Mouse (Mus musculus) lung, embryonic 14.5 days (tissue): Measurements from ENCODE around the gene Oit3. TPM values are rescaled to one million over a fixed set of nuclear protein-coding genes. Genes with fewer than 3 reads are reported as not detected.

Source experiments
- ATAC-seq: fragments of 200-750 bp; cut with Nextera tagmentation; 2 replicates; pipeline ENCODE4 v1.8.0; 2017; ENCODE audit warnings: mild to moderate bottlenecking, moderate TSS enrichment, moderate library complexity; ENCODE audit not compliant: insufficient read depth
- DNase-seq: peaks from one replicate; pipeline ENCODE4 v3.0.0-alpha.2; 2015
- H3K27ac ChIP-seq: fragments of 300-500 bp; sonication (generic); 2 replicates; pipeline ENCODE4 v1.5.1; 2014; ENCODE audit warnings: low read depth, mild to moderate bottlenecking, moderate library complexity
- H3K27me3 ChIP-seq: fragments of 300-500 bp; sonication (generic); 2 replicates; pipeline ENCODE4 v1.6.1; 2014; ENCODE audit warnings: low read length, control low read depth; ENCODE audit not compliant: insufficient read depth
- H3K36me3 ChIP-seq: fragments of 300-500 bp; sonication (generic); 2 replicates; pipeline ENCODE4 v1.6.1; 2014; ENCODE audit warnings: control low read depth; ENCODE audit not compliant: insufficient read depth
- H3K4me1 ChIP-seq: fragments of 300-500 bp; sonication (generic); 2 replicates; pipeline ENCODE4 v1.6.1; 2014; ENCODE audit warnings: antibody characterized with exemption, control low read depth; ENCODE audit not compliant: insufficient read depth
- H3K4me2 ChIP-seq: fragments of 300-500 bp; sonication (generic); 2 replicates; pipeline ENCODE4 v1.6.1; 2014; ENCODE audit warnings: mild to moderate bottlenecking
- H3K4me3 ChIP-seq: fragments of 300-500 bp; sonication (generic); 2 replicates; pipeline ENCODE4 v1.5.1; 2014; ENCODE audit warnings: low read depth, low read length
- H3K9ac ChIP-seq: fragments of 300-500 bp; sonication (generic); 2 replicates; pipeline ENCODE4 v1.6.1; 2014
- H3K9me3 ChIP-seq: fragments of 300-500 bp; sonication (generic); 2 replicates; pipeline ENCODE4 v1.6.1; 2016; ENCODE audit warnings: low read depth, low read length, control low read depth
- CTCF ChIP-seq: IDR thresholded peaks from 2 replicates; pipeline ENCODE4 v1.5.1; 2016; ENCODE audit warnings: antibody characterized with exemption, low read depth
- WGBS: fragments of 180-500 bp; shearing (Covaris S2); extraction: QIAGEN DNeasy Blood & Tissue Kit; methylation state at CpG from one replicate; pipeline ENCODE4 v1.1.7; 2014; 5-methylcytosine and 5-hydroxymethylcytosine counted together
- polyA plus RNA-seq: library from polyadenylated mRNA; unstranded; fragments of >200 nt; fragmentation: Nextera tagmentation; extraction: Ambion mirVana; gene quantifications from 2 replicates; pipeline ENCODE4 v1.2.1, GENCODE M21; 2014

Gene Oit3
- polyA plus RNA-seq, 1 experiment from 2014 or later: 0.62 TPM

- 0 out of 2 replicates have a peak, but pooled peaks cover 7% of the 10 kb centered on the region for H3K4me1 ChIP-seq
- 33% methylated on average over 9 of the region's 9 CpGs for WGBS
- no peaks in the 10 kb centered on the region for H3K27me3 ChIP-seq
- ATAC-seq (no peak), DNase-seq (peak; percentile 44)
- no peak for TF ChIP-seq CTCF
- no peak overlapping the region for H3K9ac ChIP-seq
- H3K9me3 ChIP-seq: no peaks in the 10 kb centered on the region
- no peaks in the 10 kb centered on the region for H3K36me3 ChIP-seq
- no peak overlapping the region for H3K4me2 ChIP-seq
- H3K4me3 ChIP-seq: no peak overlapping the region
- peak overlapping the region; percentile 52; the same call in 1 of the 2 replicates for H3K27ac ChIP-seq
Observed at GRCm38 (mm10) chr10:59447546-59447945, 6.0 kb upstream of the Oit3 start.

- WGBS: 70% methylated on average over 10 of the region's 10 CpGs
- Histone ChIP-seq H3K4me2 (no peak overlapping the region), H3K36me3 (no peaks in the 10 kb centered on the region), H3K4me3 (no peak overlapping the region), H3K27me3 (no peaks in the 10 kb centered on the region), H3K27ac (peak overlapping the region; percentile 52; the same call in 1 of the 2 replicates), H3K9me3 (no peaks in the 10 kb centered on the region), H3K4me1 (0 out of 2 replicates have a peak, but pooled peaks cover 7% of the 10 kb centered on the region), H3K9ac (no peak overlapping the region)
- TF ChIP-seq CTCF: no peak
- ATAC-seq (no peak), DNase-seq (peak; percentile 36)
Observed at GRCm38 (mm10) chr10:59446911-59447437, 5.4 kb upstream of the Oit3 start.

- 32% methylated on average over 8 of the region's 8 CpGs for WGBS
- H3K4me3 ChIP-seq: no peak overlapping the region
- TF ChIP-seq CTCF: no peak
- H3K4me2 ChIP-seq: no peak overlapping the region
- no peaks in the 10 kb centered on the region for H3K27me3 ChIP-seq
- ATAC-seq: no peak
- no peak overlapping the region for H3K27ac ChIP-seq
- H3K4me1 ChIP-seq: peaks cover 13% of the 10 kb centered on the region
- no peak for DNase-seq
- no peaks in the 10 kb centered on the region for H3K9me3 ChIP-seq
- no peak overlapping the region for H3K9ac ChIP-seq
- H3K36me3 ChIP-seq: no peaks in the 10 kb centered on the region
Observed at GRCm38 (mm10) chr10:59444635-59445034, 3.1 kb upstream of the Oit3 start.

GRCm38 (mm10) chr10:59444106-59444505 lies 2.5 kb upstream of the Oit3 start:
- DNase-seq: no peak
- TF ChIP-seq CTCF: no peak
- no peaks in the 10 kb centered on the region for H3K27me3 ChIP-seq
- no peak overlapping the region for H3K9ac ChIP-seq
- WGBS: 73% methylated on average over 3 of the region's 3 CpGs
- no peak overlapping the region for H3K4me2 ChIP-seq
- H3K27ac ChIP-seq: no peak overlapping the region
- no peak for ATAC-seq
- H3K4me1 ChIP-seq: peaks cover 15% of the 10 kb centered on the region
- H3K9me3 ChIP-seq: no peaks in the 10 kb centered on the region
- H3K36me3 ChIP-seq: no peaks in the 10 kb centered on the region
- H3K4me3 ChIP-seq: no peak overlapping the region

DNA sequence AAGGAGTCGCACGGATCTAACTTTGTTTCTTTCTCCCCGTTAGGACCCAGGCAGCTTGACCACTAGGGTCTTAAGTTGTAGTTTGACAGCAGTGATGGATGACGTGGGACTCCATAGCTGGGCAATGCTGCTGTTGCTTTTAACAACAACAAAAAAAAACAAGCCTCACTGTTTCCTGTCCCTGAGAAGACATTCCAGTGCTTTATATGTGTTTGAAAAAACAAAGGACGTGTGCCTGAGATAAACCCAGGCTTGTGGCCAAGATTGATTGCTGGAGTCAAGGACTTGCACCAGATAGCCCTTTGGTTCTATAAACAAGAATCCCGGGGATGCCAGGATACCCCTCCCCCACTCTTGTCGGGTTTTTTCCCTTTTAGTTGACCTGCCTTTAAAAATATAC lies 1.6 kb upstream of the Oit3 start:
- DNase-seq (peak; percentile 87), ATAC-seq (peak; percentile 64)
- Histone ChIP-seq H3K4me2 (peak overlapping the region; percentile 18; the same call in 1 of the 2 replicates), H3K9ac (no peak overlapping the region), H3K27me3 (no peaks in the 10 kb centered on the region), H3K36me3 (no peaks in the 10 kb centered on the region), H3K27ac (no peak overlapping the region), H3K4me1 (peaks cover 15% of the 10 kb centered on the region), H3K9me3 (no peaks in the 10 kb centered on the region), H3K4me3 (no peak overlapping the region)
- 4% methylated on average over 7 of the region's 7 CpGs for WGBS
- TF ChIP-seq CTCF: peak; percentile 29

DNA sequence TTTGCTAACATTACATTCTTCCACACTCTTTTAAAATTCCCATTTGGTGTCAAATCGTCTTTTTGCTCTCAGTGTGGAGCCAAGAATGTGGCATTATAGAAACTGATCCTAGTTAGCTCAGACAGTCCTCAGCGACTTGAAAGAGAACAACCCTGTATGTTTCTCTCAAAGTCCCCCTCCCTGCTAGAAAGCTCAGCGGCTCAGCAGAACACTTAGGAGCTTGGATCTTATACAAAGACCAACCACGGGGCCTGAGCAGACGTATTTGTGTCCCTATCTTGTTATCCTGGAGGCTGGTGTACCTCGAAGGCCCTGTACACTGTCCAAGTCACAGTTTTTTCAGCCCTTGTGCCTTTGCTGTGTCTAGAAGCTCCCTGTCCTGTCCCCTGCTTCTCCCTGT lies 1.4 kb downstream of the Oit3 start:
- H3K4me3 ChIP-seq: no peak overlapping the region
- ATAC-seq: 0 out of 2 replicates have a peak, but pooled peaks have one; percentile 18
- no peaks in the 10 kb centered on the region for H3K36me3 ChIP-seq
- peaks cover 15% of the 10 kb centered on the region for H3K4me1 ChIP-seq
- H3K4me2 ChIP-seq: 0 out of 2 replicates have a peak overlapping the region, but pooled peaks have one; percentile 1
- no peaks in the 10 kb centered on the region for H3K9me3 ChIP-seq
- H3K9ac ChIP-seq: no peak overlapping the region
- H3K27ac ChIP-seq: peak overlapping the region; percentile 42; the same call in 1 of the 2 replicates
- no peak for TF ChIP-seq CTCF
- no peaks in the 10 kb centered on the region for H3K27me3 ChIP-seq
- 37% methylated on average over 6 of the region's 6 CpGs for WGBS
- peak; percentile 66 for DNase-seq

DNA sequence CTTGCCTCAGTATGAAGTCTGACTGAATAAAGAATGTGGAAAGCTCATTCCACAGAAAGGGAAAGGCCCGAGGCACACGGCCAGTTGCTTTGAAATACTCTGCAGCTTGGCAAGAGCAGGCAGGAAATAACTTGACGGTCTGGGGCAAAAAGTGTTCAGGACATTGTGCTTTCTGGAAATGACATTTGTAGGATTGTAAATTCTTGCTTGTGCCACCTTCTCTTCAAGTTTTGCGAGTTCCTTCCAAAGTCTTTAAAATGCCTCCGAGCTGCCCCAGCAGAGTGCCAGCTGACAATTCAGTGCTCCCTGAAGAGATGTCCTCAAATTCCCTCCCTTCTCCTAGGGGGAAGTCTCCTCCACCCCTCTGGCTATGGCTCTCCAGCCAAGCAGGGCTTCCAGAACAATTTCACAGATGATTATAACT lies 2.1 kb downstream of the Oit3 start:
- Histone ChIP-seq H3K4me3 (no peak overlapping the region), H3K4me2 (no peak overlapping the region), H3K9me3 (no peaks in the 10 kb centered on the region), H3K4me1 (peaks cover 15% of the 10 kb centered on the region), H3K9ac (no peak overlapping the region), H3K27ac (peak overlapping the region; percentile 48; the same call in 1 of the 2 replicates), H3K27me3 (no peaks in the 10 kb centered on the region), H3K36me3 (no peaks in the 10 kb centered on the region)
- ATAC-seq (no peak), DNase-seq (peak; percentile 78)
- no peak for TF ChIP-seq CTCF
- WGBS: 22% methylated on average over 5 of the region's 5 CpGs
